Mouse (Mus musculus) ES-E14 (cell line): ENCODE results near the gene Rhag. TPM values are rescaled to one million over a fixed set of nuclear protein-coding genes. Genes with fewer than 3 reads are reported as not detected.

Source experiments
- DNase-seq: peaks from one replicate; pipeline ENCODE4 v3.0.0-alpha.2; 2013; ENCODE audit warnings: low read depth, low spot score
- H3K27ac ChIP-seq: 2 replicates; pipeline ENCODE4 v1.5.1; 2012; ENCODE audit warnings: low read depth, mild to moderate bottlenecking, low read length, moderate library complexity, mixed read lengths; ENCODE audit not compliant: poor library complexity, insufficient read depth, severe bottlenecking
- H3K36me3 ChIP-seq: 2 replicates; pipeline ENCODE4 v1.6.1; 2012; ENCODE audit warnings: mild to moderate bottlenecking, low read length, moderate library complexity, mixed read lengths; ENCODE audit not compliant: control insufficient read depth, poor library complexity, insufficient read depth, severe bottlenecking
- H3K4me1 ChIP-seq, 2 experiments: fragments of 150-350 bp in 1 of 2; sonication (generic) in 1 of 2; 2 replicates each; pipeline ENCODE4 v1.6.1; 2012; ENCODE audit warnings: low read length in 2 of 2, mild to moderate bottlenecking in 1 of 2, mixed read lengths in 1 of 2; ENCODE audit not compliant: control insufficient read depth in 2 of 2, insufficient read depth in 2 of 2, poor library complexity in 1 of 2
- H3K4me3 ChIP-seq, 2 experiments: fragments of 150-350 bp in 1 of 2; sonication (generic) in 1 of 2; 2 replicates each; pipeline ENCODE4 v1.5.1; 2012; ENCODE audit warnings: low read length in 2 of 2, low read depth in 1 of 2, mild to moderate bottlenecking in 1 of 2, mixed read lengths in 1 of 2; ENCODE audit not compliant: insufficient read depth in 1 of 2, poor library complexity in 1 of 2, severe bottlenecking in 1 of 2
- H3K9ac ChIP-seq: 2 replicates; pipeline ENCODE4 v1.6.1; 2012; ENCODE audit warnings: low read depth, mild to moderate bottlenecking, low read length, mixed read lengths; ENCODE audit not compliant: poor library complexity, insufficient read depth, severe bottlenecking
- H3K9me3 ChIP-seq: fragments of 150-350 bp; sonication (generic); 2 replicates; pipeline ENCODE4 v1.6.1; 2012; ENCODE audit warnings: low read depth, mild to moderate bottlenecking, low read length; ENCODE audit not compliant: control insufficient read depth, insufficient read depth
- CHD2 ChIP-seq: IDR thresholded peaks from 2 replicates; pipeline ENCODE4 v1.6.1; 2014; ENCODE audit warnings: mild to moderate bottlenecking, low read depth, low read length, inconsistent platforms
- HCFC1 ChIP-seq: IDR thresholded peaks from 2 replicates; pipeline ENCODE4 v1.6.1; 2012; ENCODE audit warnings: low read length, inconsistent platforms, borderline replicate concordance; ENCODE audit not compliant: insufficient read depth
- MAFK ChIP-seq: IDR thresholded peaks from 2 replicates; pipeline ENCODE4 v1.6.1; 2014; ENCODE audit warnings: mild to moderate bottlenecking, low read depth, low read length, inconsistent platforms; ENCODE audit not compliant: insufficient read depth
- ZC3H11A ChIP-seq: IDR thresholded peaks from 2 replicates; pipeline ENCODE4 v1.6.1; 2012; ENCODE audit warnings: low read depth, mild to moderate bottlenecking, inconsistent platforms, low read length, borderline replicate concordance
- ZNF384 ChIP-seq: IDR thresholded peaks from 2 replicates; pipeline ENCODE4 v1.6.1; 2012; ENCODE audit warnings: low read depth, low read length, inconsistent platforms
- in situ Hi-C, 2 experiments: fragments of 600-800 bp; cut with MboI; formaldehyde crosslinking; loops; one replicate each; pipeline ENCODE4 v1.15.1; 2025; ENCODE audit warnings: low sequenced_read_pairs in 2 of 2, inconsistent platforms in 1 of 2; ENCODE audit not compliant: unreplicated experiment in 2 of 2
- total RNA-seq: library from RNA; depleted of rRNA; stranded (reverse); fragments of 300-350 nt; gene quantifications from 2 replicates; pipeline ENCODE4 v1.2.3, GENCODE M21; 2012; rRNA removed

Gene Rhag
- total RNA-seq, 1 experiment = not detected

GRCm38 (mm10) chr17:40887849-40888536 is 77.1 kb downstream of the Rhag start:
- H3K36me3 ChIP-seq = no peaks in the 10 kb centered on the region
- H3K4me1 ChIP-seq = peaks cover 0 to under 1% of the 10 kb centered on the region in 2 experiments; a peak in 1 of 4 replicates
- in situ Hi-C loops = no loop called here
- no peak overlapping the region for H3K9ac ChIP-seq
- H3K27ac ChIP-seq = no peak overlapping the region
- H3K4me3 ChIP-seq = no peak overlapping the region
- H3K9me3 ChIP-seq = no peaks in the 10 kb centered on the region
- no peak for DNase-seq
- TF ChIP-seq HCFC1 (no peak), MAFK (no peak), ZC3H11A (no peak), ZNF384 (no peak), CHD2 (no peak)

Other genes with a start within 250 kb of the Rhag start
- gene Esp6, start 249.6 kb upstream of the Rhag start, total RNA-seq = not detected in 2 replicates
- not detected in 2 replicates for gene Esp4, start 212.5 kb upstream of the Rhag start, total RNA-seq
- not detected in 2 replicates for gene Esp3, start 179.1 kb upstream of the Rhag start, total RNA-seq
- not detected in 2 replicates for gene Esp1, start 84.0 kb upstream of the Rhag start, total RNA-seq
- not detected in 2 replicates for gene Crisp2, start 4.1 kb upstream of the Rhag start, total RNA-seq
- 1.4 and 3.5 TPM in 2 replicates for gene 9130008F23Rik, start 69.4 kb downstream of the Rhag start, total RNA-seq
- not detected in 2 replicates for gene Glyatl3, start 103.2 kb downstream of the Rhag start, total RNA-seq
- gene Mut, start 123.6 kb downstream of the Rhag start, total RNA-seq = 58.0 and 76.3 TPM in 2 replicates
- 11.8 and 13.7 TPM in 2 replicates for gene Cenpq, start 123.9 kb downstream of the Rhag start, total RNA-seq